Mouse (Mus musculus) spleen, embryonic (tissue): Measurements from ENCODE around the gene Pcid2.
"Not testable (repeated sequence)": the region's sequence is repeated elsewhere in the genome, so short reads cannot be mapped to it uniquely, and the experiment has no call there.

ENCODE experiments used
- CTCF ChIA-PET: fragments of 350-600 bp; sonication (Branson Sonifier 250); formaldehyde crosslinking; loops from one replicate; lab custom pipeline; 2022; lab: Charles Lee

Pcid2 gene

DNA sequence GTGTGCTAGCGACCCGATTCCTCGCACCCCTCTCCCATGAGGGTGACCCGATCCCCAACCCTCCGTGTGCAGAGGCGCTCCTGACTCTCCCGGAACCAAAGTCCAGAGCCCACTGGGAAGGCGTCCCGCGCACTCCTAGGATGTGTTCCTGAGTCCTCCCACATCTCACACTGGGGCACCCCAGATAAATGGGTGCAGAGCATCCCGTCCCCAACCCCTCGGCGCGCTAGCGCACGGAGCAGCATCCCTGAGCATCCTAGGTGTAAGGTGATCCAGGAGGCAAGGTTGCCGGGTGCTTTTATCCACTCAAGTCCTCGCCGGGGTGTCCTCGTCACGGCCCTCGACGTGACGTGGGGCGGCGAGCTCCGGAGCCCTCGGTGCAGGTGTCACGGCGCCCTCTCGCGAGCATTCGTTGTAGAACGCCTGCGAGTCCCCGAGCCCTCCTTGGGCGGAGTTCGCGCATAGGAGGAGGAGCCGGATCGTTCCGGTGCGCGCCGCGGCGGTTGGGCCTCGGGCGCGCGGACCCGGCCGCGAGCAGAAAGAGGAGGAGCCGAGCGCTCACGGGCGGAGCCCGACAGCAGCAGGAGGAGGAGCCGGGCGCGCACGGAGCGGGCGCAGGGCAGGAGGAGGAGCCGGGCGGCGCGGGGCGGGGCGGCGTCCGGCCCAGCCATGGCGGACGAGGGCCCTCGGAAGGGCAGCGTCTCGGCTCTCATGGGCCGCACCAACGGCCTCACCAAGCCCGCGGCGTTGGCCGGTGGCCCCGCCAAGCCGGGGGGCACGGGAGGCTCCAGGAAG is at the start of gene Pcid2, which contains the start of gene Cul4a:
Pcid2 (minus strand) TSS at position 373 of the 795 bp plus-strand sequence.
Cul4a (plus strand) TSS at position 535 of the 795 bp plus-strand sequence.
- CTCF ChIA-PET, result no interaction called here

DNA sequence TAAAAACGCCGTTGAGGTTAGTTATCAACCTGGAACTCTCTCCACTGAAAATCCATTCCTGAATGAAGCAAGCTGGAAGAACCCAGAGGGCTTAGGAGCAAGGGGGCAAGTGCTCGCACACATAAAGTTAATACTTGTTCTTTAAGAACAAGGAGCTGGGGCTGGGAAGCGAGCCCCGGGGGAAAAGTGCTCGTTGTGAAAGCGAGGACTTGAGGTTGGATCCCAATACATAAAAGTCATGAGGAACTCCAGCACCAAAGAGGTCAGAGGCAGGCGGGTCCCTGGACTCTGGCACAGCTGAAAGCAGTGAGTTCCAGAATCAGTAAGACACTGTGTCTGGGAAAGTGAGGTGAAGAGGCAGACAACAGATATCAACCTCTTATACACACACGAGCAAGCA is 48.8 kb upstream of the Pcid2 start:
- CTCF ChIA-PET, result no interaction called here

- CTCF ChIA-PET, result no interaction called here
Observed at GRCm38 (mm10) chr8:13150929-13151328, 45.7 kb upstream of the Pcid2 start.

- CTCF ChIA-PET, result no interaction called here
Observed at GRCm38 (mm10) chr8:13149866-13150265, 44.6 kb upstream of the Pcid2 start.

DNA sequence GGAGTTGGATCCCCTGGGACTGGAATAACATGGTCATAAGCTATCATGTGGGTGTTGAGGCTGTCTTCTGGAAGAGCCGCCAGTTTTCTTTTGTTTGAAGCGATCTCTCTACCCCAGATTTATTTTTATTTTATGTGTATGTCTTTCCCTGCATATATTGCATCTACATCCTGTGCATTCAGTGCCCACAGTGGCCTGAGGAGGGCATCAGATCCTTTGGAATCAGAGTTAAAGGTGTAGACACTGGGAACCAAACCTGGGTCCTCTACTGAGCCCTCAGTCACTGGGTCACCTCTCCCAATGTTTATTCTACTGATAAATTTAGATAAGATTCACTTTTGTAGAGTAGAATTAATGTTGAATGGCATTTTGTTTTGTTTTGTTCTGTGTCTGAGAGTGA is 44.0 kb upstream of the Pcid2 start:
- CTCF ChIA-PET, result no interaction called here

- CTCF ChIA-PET, result no interaction called here
Observed at GRCm38 (mm10) chr8:13148476-13148875, 43.2 kb upstream of the Pcid2 start.

DNA sequence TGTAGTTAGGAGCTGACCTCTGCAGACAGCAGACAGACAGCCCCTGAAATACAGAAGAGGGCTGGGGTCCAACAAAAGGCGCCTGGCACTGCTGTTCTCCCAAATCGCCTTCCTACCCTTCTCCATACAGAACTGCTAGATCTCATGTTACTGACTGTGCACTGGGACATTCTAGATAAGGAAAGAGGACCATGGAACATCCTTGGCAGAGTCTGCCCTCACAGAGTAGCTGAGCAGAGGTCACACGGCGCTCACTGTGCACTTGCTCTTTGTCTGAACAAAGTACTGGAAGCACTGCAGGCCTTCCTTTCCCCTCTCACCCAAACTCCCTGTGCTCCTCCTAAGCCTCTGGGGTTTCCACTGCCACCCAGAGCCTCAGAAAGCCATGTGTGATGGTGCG is 36.4 kb upstream of the Pcid2 start:
- CTCF ChIA-PET, result no interaction called here

DNA sequence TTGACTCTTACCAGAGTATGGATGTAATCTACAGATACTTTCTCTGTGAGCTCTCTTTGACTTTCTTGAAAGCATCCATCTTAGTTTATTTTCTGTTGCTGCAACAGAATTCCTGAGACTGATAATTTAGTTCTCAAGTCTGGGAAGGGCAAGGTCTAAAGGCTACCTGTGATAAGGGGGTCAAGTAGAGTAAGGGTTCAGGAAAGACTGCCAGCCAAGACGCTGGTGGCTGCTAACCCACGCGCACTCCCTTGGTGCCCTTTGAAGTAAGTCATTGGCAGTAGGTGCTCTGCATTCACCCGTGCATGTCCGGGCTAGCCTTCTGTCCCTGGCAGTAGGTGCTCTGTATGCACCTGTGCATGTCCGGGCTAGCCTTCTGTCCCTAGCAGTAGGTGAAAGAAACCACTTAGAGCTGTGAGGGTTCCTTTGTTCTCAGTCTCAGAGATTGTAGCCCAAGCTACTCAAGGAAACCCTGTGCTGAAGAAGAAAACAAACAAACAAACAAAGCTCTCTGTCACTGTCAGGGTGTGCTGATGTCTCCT is 34.5 kb upstream of the Pcid2 start:
- CTCF ChIA-PET, result no interaction called here

DNA sequence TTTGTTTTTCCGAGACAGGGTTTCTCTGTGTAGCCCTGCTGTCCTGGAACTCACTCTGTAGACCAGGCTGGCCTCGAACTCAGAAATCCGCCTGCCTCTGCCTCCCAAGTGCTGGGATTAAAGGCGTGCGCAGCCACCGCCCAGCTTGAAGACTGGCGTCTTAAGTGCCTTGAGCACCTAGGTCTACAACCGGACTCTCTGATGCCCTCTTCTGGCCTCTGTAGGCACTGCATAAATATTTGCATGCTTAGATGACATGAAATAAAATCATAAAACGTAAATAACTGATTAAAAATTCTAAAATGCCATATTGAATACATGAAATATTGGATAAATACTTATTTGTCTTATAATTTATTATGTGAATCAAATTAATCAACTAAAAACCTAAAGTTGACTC is 27.0 kb upstream of the Pcid2 start:
- CTCF ChIA-PET, result not testable (repeated sequence)

GRCm38 (mm10) chr8:13124897-13125296 is 19.6 kb upstream of the Pcid2 start:
- CTCF ChIA-PET, result no interaction called here

GRCm38 (mm10) chr8:13122887-13123421 is 17.7 kb upstream of the Pcid2 start:
- CTCF ChIA-PET, result no interaction called here

DNA sequence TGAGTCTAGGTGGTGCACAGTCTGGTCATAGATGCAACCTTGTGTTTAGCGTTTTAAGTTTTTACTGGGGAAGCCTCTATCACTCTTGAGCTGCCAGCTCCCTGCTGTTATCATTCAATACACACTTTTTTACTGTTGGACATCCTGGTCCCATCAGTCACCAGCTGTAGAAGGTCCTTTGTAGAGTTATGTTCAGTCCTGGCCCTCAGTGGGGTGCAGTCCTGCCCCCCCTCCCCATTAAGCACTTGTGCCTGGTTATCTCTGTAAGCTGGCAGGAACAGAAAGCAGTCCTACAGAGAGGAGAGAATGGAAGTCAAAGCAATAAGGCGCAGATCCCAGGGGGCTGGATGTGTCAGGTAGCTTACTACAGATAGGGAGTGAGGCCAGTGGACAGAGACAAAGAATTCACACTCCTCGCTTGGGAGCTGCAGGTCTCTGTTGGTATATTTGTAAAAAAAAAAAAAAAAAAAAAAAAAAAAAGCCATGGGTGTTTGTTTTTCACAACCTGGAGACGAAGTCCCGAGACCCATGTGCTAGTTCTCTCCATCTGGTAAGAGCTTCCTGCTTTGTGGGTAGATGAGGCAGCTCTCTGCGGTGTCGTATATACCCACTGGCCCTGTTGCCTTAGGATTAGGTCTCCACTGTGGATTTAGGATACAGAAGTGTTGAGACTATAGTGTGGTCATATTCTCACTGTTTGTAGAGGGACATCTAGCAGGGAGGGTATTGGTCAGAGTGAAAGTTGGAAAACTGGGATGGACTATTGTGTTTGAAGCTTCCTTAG is 15.8 kb upstream of the Pcid2 start:
- CTCF ChIA-PET, result no interaction called here

DNA sequence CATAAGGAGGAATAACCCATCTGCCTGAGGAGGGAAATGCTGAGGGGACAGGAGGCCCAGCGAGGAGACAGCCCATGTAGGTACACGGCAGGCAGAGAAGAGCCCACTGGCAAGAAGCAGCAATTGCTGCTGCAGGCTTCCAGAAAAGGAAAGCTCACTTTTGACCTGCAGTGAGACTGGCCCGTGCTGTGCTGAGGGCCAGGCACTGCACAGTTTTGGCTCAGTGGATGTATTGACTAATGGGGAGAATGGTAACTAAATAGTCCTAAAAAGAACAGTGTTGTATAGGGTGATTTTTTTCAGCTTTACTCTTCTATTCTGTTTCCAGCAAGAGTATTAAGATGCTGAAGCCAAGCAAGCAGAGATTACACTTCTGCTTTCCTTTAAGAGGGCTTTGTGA is 13.3 kb upstream of the Pcid2 start:
- CTCF ChIA-PET, result no interaction called here

GRCm38 (mm10) chr8:13117096-13117495 is 11.8 kb upstream of the Pcid2 start:
- CTCF ChIA-PET, result no interaction called here

DNA sequence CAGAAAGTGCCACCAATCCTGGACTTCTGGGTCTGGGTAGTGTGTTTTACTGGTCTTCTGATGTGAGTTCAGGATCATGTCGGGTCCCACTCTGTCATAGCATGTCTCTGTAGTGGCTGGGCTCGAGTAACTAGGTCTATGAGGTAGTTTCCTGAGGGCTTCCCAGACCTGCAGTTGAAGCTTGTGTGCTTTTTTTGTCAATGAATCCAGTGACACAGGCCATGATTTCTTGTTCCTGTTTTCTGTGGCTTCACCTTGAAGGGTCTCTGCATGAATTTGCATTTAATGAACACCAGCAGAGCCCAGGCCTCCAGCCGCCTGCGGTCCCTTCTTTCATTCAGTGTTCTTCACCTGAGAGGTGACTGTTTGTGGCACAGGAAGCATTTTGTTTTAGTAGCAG is 8.0 kb upstream of the Pcid2 start:
- CTCF ChIA-PET, result no interaction called here

DNA sequence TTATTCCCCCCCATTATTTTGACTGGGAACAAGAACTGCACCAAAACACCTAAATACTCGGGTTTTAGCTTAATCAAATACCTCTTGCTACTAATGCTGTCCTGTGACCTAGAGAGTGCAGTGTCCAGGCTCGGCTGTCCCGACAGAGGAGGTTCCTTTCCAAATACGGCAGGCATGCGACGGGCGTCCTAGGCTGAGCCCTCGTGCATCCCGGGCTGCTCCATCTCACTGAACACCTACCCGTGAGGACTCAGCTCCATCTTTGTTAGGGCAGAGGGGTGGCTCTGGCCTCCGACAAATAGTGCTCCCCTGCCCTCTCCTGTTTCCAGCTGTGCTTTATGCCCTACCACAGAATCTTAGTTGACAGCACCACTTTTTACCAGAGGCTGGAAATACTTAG is 6.7 kb upstream of the Pcid2 start:
- CTCF ChIA-PET, result no interaction called here

DNA sequence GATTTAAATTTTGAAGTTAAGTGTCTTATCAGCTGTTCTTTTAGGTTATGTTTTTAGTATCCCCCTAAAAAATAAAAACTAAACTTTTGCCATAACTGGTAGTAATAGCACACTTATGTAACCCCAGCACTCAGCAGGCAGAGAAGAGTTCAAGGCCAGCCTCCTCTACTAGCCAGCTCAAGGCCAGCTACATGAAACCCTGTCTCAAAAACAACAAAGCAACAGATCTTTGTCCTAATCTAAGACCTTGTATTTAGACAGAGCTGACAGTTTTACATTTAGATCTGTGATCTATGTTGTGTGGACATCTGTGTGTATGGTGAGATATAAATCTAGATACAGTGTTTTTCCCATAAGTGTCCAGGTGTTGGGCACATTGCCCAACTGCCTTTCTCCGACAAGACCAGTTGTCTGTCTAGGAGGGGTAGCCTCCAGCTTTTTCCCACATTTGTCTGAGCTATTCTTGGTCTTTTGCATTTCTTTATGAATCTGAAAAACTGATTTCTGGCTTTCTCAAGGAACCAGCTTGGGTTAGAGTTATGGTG is 4.2 kb upstream of the Pcid2 start:
- CTCF ChIA-PET, result no interaction called here

DNA sequence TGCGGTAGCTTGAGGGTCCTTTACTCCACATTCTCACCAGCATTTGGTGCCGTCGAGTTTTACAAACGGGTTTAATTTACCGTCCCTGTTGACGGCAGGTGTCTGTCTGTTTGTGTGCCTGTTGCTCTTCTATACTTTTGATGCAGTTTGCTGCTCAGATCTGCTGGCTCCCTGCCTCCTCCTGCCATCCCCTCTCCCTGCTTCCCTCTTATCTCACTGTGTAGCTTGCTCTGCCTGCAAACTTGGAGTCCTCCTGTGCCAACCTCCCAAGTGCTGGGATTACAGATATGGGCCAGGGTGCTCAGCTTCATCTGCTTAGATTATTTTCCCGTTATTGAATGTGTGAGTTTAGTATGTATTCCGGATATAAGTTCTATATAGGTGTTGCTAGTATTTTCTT is 3.7 kb upstream of the Pcid2 start:
- CTCF ChIA-PET, result no interaction called here

DNA sequence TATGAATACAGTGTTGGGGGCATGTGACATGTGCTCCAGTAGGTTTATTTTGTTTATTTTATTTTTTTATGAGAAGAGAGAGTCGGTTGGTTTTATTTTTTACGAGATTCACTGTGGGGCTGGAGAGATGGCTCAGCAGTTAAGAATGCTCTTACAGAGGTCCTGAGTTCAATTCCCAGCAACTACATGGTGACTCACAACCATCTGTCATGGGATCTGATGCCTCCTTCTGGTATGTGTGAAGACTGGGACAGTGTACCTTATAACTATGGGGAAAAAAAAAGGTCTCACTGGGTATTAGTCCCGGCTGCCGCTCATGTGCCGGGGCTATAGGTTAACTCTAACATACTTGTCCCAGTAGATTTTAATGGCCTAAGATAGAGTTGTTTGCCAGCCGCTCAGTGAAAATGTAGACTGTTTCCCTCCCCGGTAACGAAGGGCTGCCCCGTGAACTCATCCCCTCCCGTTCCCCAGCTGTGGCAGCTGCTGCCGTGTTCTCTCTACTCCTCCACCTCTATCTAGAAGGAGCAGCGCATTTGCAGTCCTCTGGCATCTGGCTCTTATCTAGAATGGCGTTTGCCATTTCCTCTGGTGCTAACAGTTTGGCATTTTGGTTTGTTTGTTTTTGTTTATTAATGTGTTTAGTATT is 2.9 kb upstream of the Pcid2 start:
- CTCF ChIA-PET, result no interaction called here

- CTCF ChIA-PET, result no interaction called here
Observed at GRCm38 (mm10) chr8:13105908-13106551, 771 bp upstream of the Pcid2 start.

- CTCF ChIA-PET, result no interaction called here
Observed at GRCm38 (mm10) chr8:13104691-13105086, 570 bp downstream of the Pcid2 start.
